In genomic region chr5:105816118-105816517, GRCm38 (mm10) we compare ENCODE assay signal across 30 mouse cellular contexts.
DNase-seq lines count a peak whose midpoint lies in the region; ATAC-seq and TF ChIP-seq lines count a peak whose summit lies in the region.
"Had no signal": no experiment of that assay in that cellular context is flagged by ENCODE, and none has a peak within 500 bp of the region (broad histone marks: within the 10 kb centered on the region; RNA-seq: fewer than 3 reads in every experiment).

No protein-coding gene starts in this region.

- peaks cover 7% of the 10 kb centered on the region for H3K36me3 ChIP-seq in kidney, adult 2 months (ENCODE audit: control insufficient read depth, insufficient read depth, low read length)
- H3K36me3 ChIP-seq in kidney, embryonic 16.5 days (ENCODE audit: insufficient read depth, low read length): peaks cover 43% of the 10 kb centered on the region
- H3K36me3 ChIP-seq in lung, embryonic 16.5 days (ENCODE audit: control insufficient read depth, insufficient read depth, low read length): peaks cover 29% of the 10 kb centered on the region
- peaks cover 90% of the 10 kb centered on the region for H3K36me3 ChIP-seq in megakaryocyte, embryonic 14.5 days (replicated peaks; ENCODE audit: low read length)
- H3K36me3 ChIP-seq: G1E had no signal

- TF ChIP-seq POLR2A in kidney, adult 2 months (IDR thresholded peaks at IDR 0.05; ENCODE audit: low read depth, low read length): no peak
- no peak for TF ChIP-seq POLR2A in lung, adult 2 months (IDR thresholded peaks at IDR 0.05; ENCODE audit: borderline replicate concordance, extremely low read depth, low read depth, low read length)

- TF ChIP-seq CTCF in kidney, adult 2 months (conservative IDR thresholded peaks at IDR 0.05; ENCODE audit: insufficient read depth, insufficient read length, low read depth, low read length): no peak
- TF ChIP-seq CTCF in lung, adult 2 months (IDR thresholded peaks at IDR 0.05; ENCODE audit: insufficient read depth, low read length): no peak

- no peak overlapping the region for H3K9ac ChIP-seq in kidney, embryonic 16.5 days (replicated peaks; ENCODE audit: low read length)
- H3K9ac ChIP-seq in lung, embryonic 16.5 days (ENCODE audit: low read length): no peak overlapping the region
- H3K9ac ChIP-seq: embryonic facial prominence, embryonic 13.5 days; embryonic facial prominence, embryonic 15.5 days; forebrain, embryonic 12.5 days had no signal

- 0 out of 2 replicates have a peak overlapping the region, but pooled peaks have one; percentile 3 for H3K27ac ChIP-seq in kidney, adult 2 months (ENCODE audit: insufficient read depth, low read depth, low read length)
- H3K27ac ChIP-seq in kidney, embryonic 16.5 days (ENCODE audit: low read length): no peak overlapping the region
- no peak overlapping the region for H3K27ac ChIP-seq in lung, embryonic 16.5 days (ENCODE audit: low read length)
- H3K27ac ChIP-seq: embryonic facial prominence, embryonic 13.5 days; embryonic facial prominence, embryonic 15.5 days; forebrain, embryonic 10.5 days; forebrain, embryonic 12.5 days had no signal

- H3K9me3 ChIP-seq in kidney, embryonic 16.5 days (ENCODE audit: low read length): peaks cover 24% of the 10 kb centered on the region
- peaks cover 16% of the 10 kb centered on the region for H3K9me3 ChIP-seq in lung, embryonic 16.5 days (ENCODE audit: control insufficient read depth, low read length)
- peaks cover 19% of the 10 kb centered on the region for H3K9me3 ChIP-seq in megakaryocyte, embryonic 14.5 days
- H3K9me3 ChIP-seq: embryonic facial prominence, embryonic 15.5 days had no signal

- H3K27me3 ChIP-seq in kidney, adult 2 months (replicated peaks; ENCODE audit: control insufficient read depth, insufficient read depth, low read length): no peaks in the 10 kb centered on the region
- H3K27me3 ChIP-seq in kidney, embryonic 16.5 days (ENCODE audit: insufficient read depth, low read length): no peaks in the 10 kb centered on the region
- H3K27me3 ChIP-seq in lung, embryonic 16.5 days (ENCODE audit: control insufficient read depth, insufficient read depth, low read depth, low read length): no peaks in the 10 kb centered on the region
- no peaks in the 10 kb centered on the region for H3K27me3 ChIP-seq in megakaryocyte, embryonic 14.5 days (replicated peaks)
- H3K27me3 ChIP-seq: CH12.LX; embryonic facial prominence, embryonic 13.5 days; embryonic facial prominence, embryonic 15.5 days; forebrain, embryonic 12.5 days; Patski had no signal

- peaks cover 33% of the 10 kb centered on the region for H3K4me1 ChIP-seq in kidney, adult 2 months (ENCODE audit: control insufficient read depth, insufficient read depth, low read length)
- H3K4me1 ChIP-seq in kidney, embryonic 16.5 days (ENCODE audit: insufficient read depth, low read length): peaks cover 25% of the 10 kb centered on the region
- H3K4me1 ChIP-seq in lung, embryonic 16.5 days (replicated peaks; ENCODE audit: control insufficient read depth, insufficient read depth, low read length): peaks cover 29% of the 10 kb centered on the region
- peaks cover 8% of the 10 kb centered on the region for H3K4me1 ChIP-seq in lung, adult 2 months (ENCODE audit: control insufficient read depth, insufficient read depth, low read length)
- peaks cover 56% of the 10 kb centered on the region for H3K4me1 ChIP-seq in megakaryocyte, embryonic 14.5 days
- H3K4me1 ChIP-seq: embryonic facial prominence, embryonic 13.5 days; embryonic facial prominence, embryonic 15.5 days had no signal

- peak; percentile 39; the same call in 1 of the 2 replicates for ATAC-seq in kidney, embryonic 16.5 days (ENCODE audit: low FRiP score, low TSS enrichment)
- ATAC-seq in lung, embryonic 16.5 days (ENCODE audit: low read depth): 0 out of 2 replicates have a peak, but pooled peaks have one; percentile 22
- no peak for ATAC-seq in megakaryocyte, adult 5-6 weeks (ENCODE audit: poor library complexity, severe bottlenecking)
- ATAC-seq: activated CD4-positive, CD25-positive, alpha-beta regulatory T cell, adult 4 months; CD4-positive, CD25-positive, alpha-beta regulatory T cell, adult 4 months; forebrain, embryonic 14.5 days; Patski had no signal

- H3K4me2 ChIP-seq in kidney, embryonic 16.5 days (replicated peaks; ENCODE audit: low read depth, low read length): no peak overlapping the region
- no peak overlapping the region for H3K4me2 ChIP-seq in lung, embryonic 16.5 days (ENCODE audit: low read depth, low read length)
- H3K4me2 ChIP-seq: embryonic facial prominence, embryonic 13.5 days; embryonic facial prominence, embryonic 15.5 days; forebrain, embryonic 12.5 days had no signal

- no peak overlapping the region for H3K4me3 ChIP-seq in kidney, adult 2 months (ENCODE audit: insufficient read depth, low read depth, low read length)
- no peak overlapping the region for H3K4me3 ChIP-seq in kidney, embryonic 16.5 days (ENCODE audit: low read length)
- H3K4me3 ChIP-seq in lung, embryonic 16.5 days (ENCODE audit: low read length): no peak overlapping the region
- no peak overlapping the region for H3K4me3 ChIP-seq in lung, adult 2 months (replicated peaks; ENCODE audit: extremely low read depth, low read depth, low read length)
- H3K4me3 ChIP-seq in megakaryocyte, embryonic 14.5 days (replicated peaks): peak overlapping the region; percentile 62
- H3K4me3 ChIP-seq: embryonic facial prominence, embryonic 13.5 days; embryonic facial prominence, embryonic 15.5 days; erythroblast, embryonic 14.5 days; forebrain, embryonic 10.5 days; forebrain, embryonic 12.5 days had no signal

- 60% methylated on average over 14 of the region's 14 CpGs for WGBS in kidney, adult 2 months
- WGBS in kidney, embryonic 16.5 days: 73% methylated on average over 14 of the region's 14 CpGs
- WGBS in lung, embryonic 16.5 days: 83% methylated on average over 14 of the region's 14 CpGs
- 67% methylated on average over 14 of the region's 14 CpGs for WGBS in lung, adult 2 months

- DNase-seq in kidney, adult 2 months: peak; percentile 54
- DNase-seq in kidney, adult 18-20 months: no peak
- DNase-seq in kidney, postnatal 25 days: no peak
- no peak for DNase-seq in lung, adult 2 months
- DNase-seq: adrenal gland, adult 8-10 months; adrenal gland, postnatal 14 days; adrenal gland, postnatal 36 days; B cell, adult 2 months; cerebellum, adult 11 months; cerebellum, adult 18-20 months; cerebellum, adult 8-10 months; cerebellum, adult 9-11 months; cerebellum, postnatal 14 days; cerebellum, postnatal 36 days; embryo, embryonic 11 days had no signal
